Mouse (Mus musculus) embryonic facial prominence, embryonic 15.5 days (tissue): Measurements from ENCODE around the gene Foxr1. TPM values are rescaled to one million over a fixed set of nuclear protein-coding genes. Genes with fewer than 3 reads are reported as not detected.

Source experiments
- ATAC-seq: fragments of 200-750 bp; cut with Nextera tagmentation; 2 replicates; pipeline ENCODE4 v1.8.0; 2017; ENCODE audit warnings: low read depth, moderate TSS enrichment; ENCODE audit not compliant: insufficient number of reproducible peaks, low FRiP score, low TSS enrichment
- H3K27ac ChIP-seq: fragments of 300-500 bp; sonication (generic); replicated peaks from 2 replicates; pipeline ENCODE4 v1.5.1; 2015; ENCODE audit warnings: mild to moderate bottlenecking, inconsistent platforms
- H3K27me3 ChIP-seq: fragments of 300-500 bp; sonication (generic); 2 replicates; pipeline ENCODE4 v1.6.1; 2015; ENCODE audit warnings: inconsistent platforms
- H3K36me3 ChIP-seq: fragments of 300-500 bp; sonication (generic); 2 replicates; pipeline ENCODE4 v1.6.1; 2015; ENCODE audit warnings: mild to moderate bottlenecking, inconsistent platforms
- H3K4me1 ChIP-seq: fragments of 300-500 bp; sonication (generic); 2 replicates; pipeline ENCODE4 v1.6.1; 2015; ENCODE audit warnings: inconsistent platforms
- H3K4me2 ChIP-seq: fragments of 300-500 bp; sonication (generic); replicated peaks from 2 replicates; pipeline ENCODE4 v1.6.1; 2015; ENCODE audit warnings: mild to moderate bottlenecking, inconsistent platforms
- H3K4me3 ChIP-seq: fragments of 300-500 bp; sonication (generic); replicated peaks from 2 replicates; pipeline ENCODE4 v1.5.1; 2015; ENCODE audit warnings: mild to moderate bottlenecking, inconsistent platforms
- H3K9ac ChIP-seq: fragments of 300-500 bp; sonication (generic); 2 replicates; pipeline ENCODE4 v1.6.1; 2015; ENCODE audit warnings: inconsistent platforms
- H3K9me3 ChIP-seq: fragments of 300-500 bp; sonication (generic); replicated peaks from 2 replicates; pipeline ENCODE4 v1.6.1; 2016; ENCODE audit warnings: inconsistent platforms
- WGBS: fragments of 180-500 bp; shearing (Covaris S2); methylation state at CpG from one replicate; pipeline ENCODE4 v1.1.7; 2015; 5-methylcytosine and 5-hydroxymethylcytosine counted together
- polyA plus RNA-seq: library from polyadenylated mRNA; unstranded; fragments of >200 nt; fragmentation: Nextera tagmentation; extraction: Ambion mirVana; gene quantifications from 2 replicates; pipeline ENCODE4 v1.2.1, GENCODE M21; 2015

Foxr1 gene
- polyA plus RNA-seq, 1 experiment from 2014 or later = not detected

DNA sequence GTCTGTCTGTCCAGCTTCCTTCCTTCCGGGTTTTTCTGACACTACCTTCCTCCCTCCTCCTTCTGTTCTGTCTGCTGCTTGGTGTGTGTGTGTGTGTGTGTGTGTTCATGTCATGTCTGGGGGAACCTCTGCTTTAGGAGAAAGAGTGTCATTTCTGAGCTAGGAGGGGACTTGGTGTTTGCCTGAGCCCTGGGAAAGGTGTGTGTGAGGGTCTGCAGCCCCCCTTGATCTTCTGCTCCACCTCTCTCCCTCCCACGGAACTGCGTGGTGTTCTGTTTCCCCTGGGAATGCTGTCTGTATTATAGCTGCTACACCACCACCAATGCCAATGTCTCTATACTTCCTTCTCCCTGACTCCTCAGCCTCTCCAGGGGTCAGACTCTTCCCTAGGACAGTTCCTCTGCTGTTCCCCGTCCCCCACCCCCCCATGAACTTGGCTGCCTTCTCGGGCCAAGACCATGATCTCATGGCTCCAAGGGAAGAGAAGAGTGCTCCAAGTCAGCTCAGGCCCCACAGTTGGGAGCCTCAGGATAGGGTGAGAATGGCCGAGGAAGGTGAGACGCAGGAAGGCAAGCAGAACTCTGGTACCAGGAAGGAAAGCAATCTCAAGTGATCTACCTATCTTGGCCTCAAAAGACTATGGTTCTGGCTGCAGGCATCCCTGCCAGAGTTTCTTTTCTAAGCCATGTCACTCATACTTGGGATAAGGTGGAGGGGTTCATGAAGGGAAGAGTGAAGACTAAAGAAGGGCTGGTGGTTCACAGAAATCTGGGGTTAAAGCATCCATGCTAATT lies 43.6 kb upstream of the Foxr1 start:
- Histone ChIP-seq H3K9me3 (no peaks in the 10 kb centered on the region), H3K4me3 (peak overlapping the region; percentile 97), H3K9ac (peak overlapping the region; percentile 99), H3K27ac (peak overlapping the region; percentile 96), H3K4me2 (peak overlapping the region; percentile 83), H3K36me3 (no peaks in the 10 kb centered on the region), H3K4me1 (peaks cover 73% of the 10 kb centered on the region), H3K27me3 (no peaks in the 10 kb centered on the region)
- ATAC-seq = no peak
- WGBS = 11% methylated on average over 7 of the region's 7 CpGs

DNA sequence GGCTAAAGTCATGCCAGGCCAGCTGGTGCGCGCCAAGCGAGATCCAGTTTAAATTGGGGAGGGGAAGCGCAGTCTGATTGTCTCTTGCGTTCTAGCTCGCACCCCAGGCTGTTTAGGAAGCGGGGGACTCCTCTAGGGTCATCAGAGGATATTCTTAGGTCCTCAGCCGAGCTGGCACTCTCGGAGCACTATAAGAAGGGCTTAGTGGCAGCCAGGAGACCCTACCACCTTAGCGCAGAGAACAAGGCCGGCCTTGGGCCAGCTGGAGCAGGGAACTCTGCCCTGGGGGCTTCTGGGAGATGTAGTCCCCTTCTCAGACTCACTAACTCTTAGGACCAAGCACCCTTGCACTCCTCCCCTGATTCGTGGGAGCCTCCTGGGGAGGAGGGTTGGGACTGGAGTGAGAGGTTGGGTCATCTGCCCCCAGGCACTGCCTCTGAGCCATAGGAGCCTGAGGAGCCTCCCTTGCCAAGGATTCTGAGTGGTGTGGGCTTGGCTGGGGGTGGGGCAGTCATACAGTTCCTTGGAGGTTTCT lies 42.6 kb upstream of the Foxr1 start:
- under 1% methylated on average over 12 of the region's 12 CpGs for WGBS
- Histone ChIP-seq H3K27me3 (no peaks in the 10 kb centered on the region), H3K9ac (peak overlapping the region; percentile 99), H3K36me3 (no peaks in the 10 kb centered on the region), H3K27ac (peak overlapping the region; percentile 96), H3K9me3 (no peaks in the 10 kb centered on the region), H3K4me1 (peaks cover 64% of the 10 kb centered on the region), H3K4me2 (peak overlapping the region; percentile 83), H3K4me3 (peak overlapping the region; percentile 97)
- ATAC-seq = 0 out of 2 replicates have a peak, but pooled peaks have one; percentile 1

DNA sequence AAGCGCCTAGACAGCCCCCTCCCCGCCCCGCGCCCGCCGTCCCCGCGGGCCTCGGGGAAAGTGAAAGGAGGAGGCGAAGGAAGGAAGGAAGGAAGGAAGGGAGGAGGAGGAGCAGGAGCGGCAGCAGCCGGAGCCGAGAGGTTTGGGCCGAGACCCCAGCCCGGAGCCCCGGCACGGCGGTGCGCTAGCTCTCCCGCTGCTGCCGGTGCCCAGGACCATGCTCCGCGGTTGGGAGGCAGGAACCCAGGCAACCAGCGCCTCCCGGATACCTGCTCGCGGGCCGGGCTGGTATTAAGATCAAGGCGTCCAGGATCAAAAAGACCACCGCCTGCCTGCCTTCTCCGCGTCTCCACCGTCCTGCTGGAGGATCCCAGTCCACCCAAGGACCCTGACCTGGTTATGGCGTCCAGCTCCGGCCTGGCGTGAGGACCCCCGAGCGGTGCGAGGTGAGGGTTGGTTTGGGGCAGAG lies 42.1 kb upstream of the Foxr1 start:
- no peaks in the 10 kb centered on the region for H3K9me3 ChIP-seq
- peak overlapping the region; percentile 83 for H3K4me2 ChIP-seq
- H3K9ac ChIP-seq = peak overlapping the region; percentile 99
- no peaks in the 10 kb centered on the region for H3K27me3 ChIP-seq
- H3K4me1 ChIP-seq = peaks cover 59% of the 10 kb centered on the region
- WGBS = 0% methylated on average over 29 of the region's 39 CpGs
- no peak for ATAC-seq
- H3K36me3 ChIP-seq = no peaks in the 10 kb centered on the region
- peak overlapping the region; percentile 96 for H3K27ac ChIP-seq
- H3K4me3 ChIP-seq = peak overlapping the region; percentile 97

DNA sequence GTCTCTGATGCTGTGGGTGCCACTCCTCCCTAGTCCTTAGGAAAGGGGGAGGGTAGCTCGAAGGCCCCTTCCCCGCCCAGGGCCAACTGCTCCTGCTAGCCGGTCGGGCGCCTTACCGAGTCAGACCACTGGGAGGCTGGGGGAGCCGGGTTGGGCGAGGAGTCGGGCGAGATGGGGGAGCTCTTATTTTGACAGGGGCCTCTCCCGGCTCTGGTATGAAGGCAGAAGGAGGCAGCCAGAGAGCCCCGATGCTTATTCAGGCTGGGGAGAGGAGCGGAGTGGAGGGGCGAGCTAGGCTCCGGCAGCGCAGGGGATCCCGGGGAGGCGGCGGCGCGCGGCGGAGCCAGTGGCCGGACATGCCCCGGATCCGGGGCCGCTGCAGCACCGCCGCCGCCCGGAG lies 41.6 kb upstream of the Foxr1 start, which contains the start of gene Bcl9l:
Gene Bcl9l (plus strand): TSS at position 274 of the 400 bp plus-strand sequence.
- Histone ChIP-seq H3K9ac (peak within 1 kb of the TSS; percentile 99), H3K27me3 (no peaks in the 10 kb centered on the region), H3K9me3 (no peaks in the 10 kb centered on the region), H3K4me2 (peak within 1 kb of the TSS; percentile 83), H3K4me3 (peak within 1 kb of the TSS; percentile 97), H3K36me3 (no peaks in the 10 kb centered on the region), H3K27ac (peak within 1 kb of the TSS; percentile 96), H3K4me1 (peaks cover 59% of the 10 kb centered on the region)
- under 1% methylated on average over 28 of the region's 31 CpGs for WGBS
- ATAC-seq = peak; percentile 79

DNA sequence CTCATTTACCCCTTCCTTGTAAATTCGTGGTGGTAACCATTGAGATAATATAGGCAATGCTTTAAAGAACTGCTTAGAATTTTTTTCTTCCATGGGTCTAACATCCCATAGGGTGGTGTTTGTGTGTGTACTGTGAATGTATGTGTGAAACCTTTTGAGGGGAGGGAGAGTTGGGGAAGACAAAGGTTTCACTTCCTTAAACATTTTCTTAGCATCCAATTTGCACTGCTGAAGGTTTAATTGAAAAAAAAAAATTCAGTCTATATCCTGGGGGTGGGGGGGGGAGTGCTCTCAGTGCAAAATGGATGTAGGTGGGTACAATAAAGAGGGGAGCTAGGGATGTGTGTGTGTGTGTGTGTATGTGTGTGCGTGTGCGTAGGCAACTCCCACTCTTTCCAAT lies 41.2 kb upstream of the Foxr1 start:
- ATAC-seq = no peak
- Histone ChIP-seq H3K4me1 (peaks cover 58% of the 10 kb centered on the region), H3K4me3 (peak overlapping the region; percentile 97), H3K4me2 (peak overlapping the region; percentile 83), H3K27ac (peak overlapping the region; percentile 96), H3K36me3 (no peaks in the 10 kb centered on the region), H3K9ac (0 out of 2 replicates have a peak overlapping the region, but pooled peaks have one; percentile 99), H3K9me3 (no peaks in the 10 kb centered on the region), H3K27me3 (no peaks in the 10 kb centered on the region)
- WGBS = 8% methylated on average over 3 of the region's 3 CpGs

DNA sequence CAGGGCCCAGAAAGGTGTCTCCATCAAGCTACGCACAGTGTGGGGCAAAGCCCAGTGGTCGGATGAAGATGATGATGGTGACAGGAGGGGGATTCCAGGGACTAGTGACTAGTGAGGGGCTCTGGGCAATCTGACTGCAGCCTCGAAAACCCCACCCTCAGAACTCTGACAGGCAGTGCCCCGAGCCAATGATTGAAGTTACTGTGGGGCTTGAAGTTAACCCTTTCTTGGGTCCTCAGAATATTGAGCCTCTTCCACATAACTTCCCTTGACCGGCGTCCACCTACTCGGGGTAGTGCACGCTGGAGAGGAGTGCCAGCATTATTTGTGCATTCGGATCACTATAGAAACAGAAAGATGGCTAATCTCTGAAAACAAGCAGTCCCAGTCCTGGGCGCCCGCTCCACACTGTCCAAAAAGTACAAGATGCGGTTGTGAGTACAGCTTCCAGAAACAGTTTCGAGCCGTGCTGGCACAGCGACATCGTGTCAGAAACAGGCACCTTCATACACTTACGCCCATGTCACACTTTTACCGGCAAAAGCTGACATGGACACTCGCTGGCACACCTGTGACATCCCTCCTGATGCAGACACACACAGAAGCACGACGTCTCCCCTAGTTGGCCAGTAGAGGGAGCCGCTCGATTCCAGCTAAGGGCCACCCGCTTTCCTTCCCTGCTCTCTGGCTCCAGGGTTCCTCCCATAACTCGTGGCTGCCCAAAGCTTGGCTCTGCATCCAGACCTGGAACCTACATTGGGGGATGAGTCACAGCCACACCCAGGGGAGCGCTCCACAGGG lies 38.9 kb upstream of the Foxr1 start:
- Histone ChIP-seq H3K4me3 (peak overlapping the region; percentile 83), H3K9ac (peak overlapping the region; percentile 76), H3K4me2 (peak overlapping the region; percentile 91), H3K36me3 (no peaks in the 10 kb centered on the region), H3K27me3 (no peaks in the 10 kb centered on the region), H3K9me3 (no peaks in the 10 kb centered on the region), H3K27ac (peak overlapping the region; percentile 100), H3K4me1 (peaks cover 36% of the 10 kb centered on the region)
- under 1% methylated on average over 26 of the region's 26 CpGs for WGBS
- ATAC-seq = peak; percentile 46

DNA sequence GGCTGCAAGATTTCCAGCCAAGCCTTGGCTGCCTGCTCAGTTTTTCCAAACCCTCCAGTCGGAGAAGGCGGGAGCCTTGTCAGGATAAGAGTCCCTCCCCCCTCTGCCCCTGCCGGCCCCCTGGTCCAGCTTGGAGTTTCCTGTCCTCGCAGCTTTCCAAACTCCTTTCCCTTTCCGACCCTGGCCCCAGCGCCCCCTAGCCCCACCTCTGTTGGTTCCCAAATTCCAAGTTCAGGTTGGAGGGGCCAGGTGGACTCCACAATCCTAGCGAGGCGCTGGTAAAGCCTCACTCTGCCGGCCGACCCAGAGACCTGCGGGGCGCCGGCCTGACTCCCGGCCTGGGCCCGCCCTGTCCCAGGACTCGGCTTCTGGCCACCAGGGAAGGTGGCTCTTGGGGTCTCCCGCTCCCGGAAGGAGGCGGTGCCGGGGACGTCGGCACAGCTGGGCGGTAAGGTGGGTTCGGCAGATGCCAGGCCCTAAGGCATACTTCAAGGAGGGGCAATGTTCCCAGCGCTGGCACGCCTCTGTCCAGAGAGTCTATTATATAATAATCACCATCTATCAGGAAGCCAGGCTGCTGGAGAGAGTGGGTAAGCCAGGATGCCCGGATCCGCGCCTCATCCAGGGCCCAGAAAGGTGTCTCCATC lies 38.1 kb upstream of the Foxr1 start:
- ATAC-seq = peak; percentile 81
- Histone ChIP-seq H3K27me3 (no peaks in the 10 kb centered on the region), H3K4me2 (peak overlapping the region; percentile 91), H3K4me3 (peak overlapping the region; percentile 83), H3K36me3 (no peaks in the 10 kb centered on the region), H3K9ac (peak overlapping the region; percentile 76), H3K4me1 (peaks cover 28% of the 10 kb centered on the region), H3K27ac (peak overlapping the region; percentile 100), H3K9me3 (no peaks in the 10 kb centered on the region)
- WGBS = under 1% methylated on average over 29 of the region's 29 CpGs

DNA sequence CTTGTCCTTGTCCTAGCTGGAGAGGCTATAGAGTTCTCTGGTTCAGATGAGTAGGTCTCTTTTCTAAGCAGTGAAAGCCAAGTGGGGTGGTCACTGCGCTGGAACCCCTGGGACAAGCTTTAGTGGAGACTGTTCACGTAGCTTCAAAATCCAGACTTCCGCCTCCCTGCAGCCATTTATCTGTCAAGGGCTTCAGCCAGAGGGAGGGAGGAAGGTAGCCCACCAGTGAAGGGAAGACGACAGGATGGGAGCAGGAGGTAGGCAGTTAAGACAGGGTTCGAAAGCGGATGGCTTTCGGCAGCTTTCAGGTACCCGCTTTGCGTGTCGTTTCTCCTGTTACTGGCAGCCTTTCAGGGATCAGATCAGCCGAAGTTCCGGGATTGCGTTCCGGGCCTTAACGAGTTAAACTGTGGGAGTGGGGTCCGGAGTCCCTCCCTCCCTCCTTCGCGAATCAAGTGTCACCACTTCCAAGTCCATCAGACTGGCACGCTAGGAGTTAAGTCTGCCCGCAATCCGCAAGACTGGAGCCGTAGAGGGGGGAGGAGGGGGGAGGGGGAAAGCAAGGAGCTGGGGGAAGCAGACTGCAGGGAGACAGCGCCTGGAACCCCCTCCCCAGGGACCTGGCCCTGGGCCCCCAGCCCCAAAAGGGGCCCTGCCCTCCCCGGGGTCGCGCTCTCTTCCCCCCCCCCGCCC lies 37.4 kb upstream of the Foxr1 start:
- Histone ChIP-seq H3K4me3 (peak overlapping the region; percentile 83), H3K9me3 (no peaks in the 10 kb centered on the region), H3K27ac (peak overlapping the region; percentile 100), H3K27me3 (no peaks in the 10 kb centered on the region), H3K36me3 (no peaks in the 10 kb centered on the region), H3K9ac (peak overlapping the region; percentile 76), H3K4me2 (peak overlapping the region; percentile 91), H3K4me1 (peaks cover 27% of the 10 kb centered on the region)
- under 1% methylated on average over 23 of the region's 27 CpGs for WGBS
- ATAC-seq = peak; percentile 72

DNA sequence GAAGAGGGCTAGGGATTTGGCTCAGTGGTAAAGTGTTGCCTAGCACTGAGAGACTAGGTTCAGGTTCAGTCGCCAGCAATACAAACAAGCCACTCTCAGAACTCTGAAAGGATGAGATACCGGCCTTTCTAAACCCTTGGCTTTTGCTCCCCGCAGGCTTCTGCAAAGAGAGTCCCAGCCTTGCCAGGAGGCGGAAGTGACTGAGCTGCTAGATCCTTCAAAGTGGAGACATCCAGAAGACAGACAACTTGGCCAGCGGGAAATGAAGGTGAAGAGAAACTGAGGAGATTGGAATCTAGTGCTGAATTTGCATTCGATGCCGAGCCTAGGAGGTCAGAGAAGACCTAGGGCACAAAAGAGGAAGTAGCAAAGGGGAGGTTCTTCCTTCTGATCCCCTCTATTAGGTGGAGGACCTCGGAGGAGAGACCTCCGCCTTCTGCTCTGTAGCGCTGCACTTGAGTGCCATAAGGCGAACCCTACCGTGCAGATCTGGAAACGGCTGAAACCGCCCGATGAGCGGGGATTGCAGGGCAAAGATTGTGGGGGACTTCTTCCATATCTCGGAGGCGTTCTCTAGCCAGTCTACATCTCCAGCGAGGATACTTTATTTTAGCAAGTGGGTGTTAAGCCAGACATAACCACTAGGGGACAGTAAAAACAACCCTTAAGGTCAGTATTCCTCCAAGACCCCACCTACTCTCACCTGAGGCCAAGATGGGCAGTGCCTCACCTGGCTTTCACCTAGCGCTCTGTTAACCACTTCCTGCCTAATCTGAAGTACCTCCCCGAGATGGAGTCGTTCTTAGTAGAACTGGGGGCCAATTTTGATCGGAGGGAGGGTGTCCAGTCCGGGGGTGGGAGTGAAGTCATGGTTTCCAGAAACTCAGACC lies 36.6 kb upstream of the Foxr1 start:
- Histone ChIP-seq H3K27ac (peak overlapping the region; percentile 100), H3K36me3 (no peaks in the 10 kb centered on the region), H3K9me3 (no peaks in the 10 kb centered on the region), H3K4me2 (peak overlapping the region; percentile 91), H3K27me3 (no peaks in the 10 kb centered on the region), H3K4me3 (peak overlapping the region; percentile 83), H3K4me1 (peaks cover 27% of the 10 kb centered on the region), H3K9ac (peak overlapping the region; percentile 76)
- 5% methylated on average over 24 of the region's 24 CpGs for WGBS
- no peak for ATAC-seq
